Mouse (Mus musculus): Measurements from ENCODE around the gene Slc38a10. TPM values are rescaled to one million over a fixed set of nuclear protein-coding genes. Genes with fewer than 3 reads are reported as not detected.

Slc38a10 gene
- 97.5 and 115 TPM in 2 replicates for polyA plus RNA-seq (2012; rRNA removed)

GRCm38 (mm10) chr11:120151113-120151494, at the start of gene Slc38a10:
Slc38a10 (minus strand) TSS chr11:120151346.

GRCm38 (mm10) chr11:120098588-120099511, 52.3 kb downstream of the Slc38a10 start, which contains the start of the genes Tepsin and Ndufaf8:
Tepsin (minus strand) TSS chr11:120098731.
Ndufaf8 (plus strand) TSS chr11:120098928.

GRCm38 (mm10) chr11:120086702-120087152, 64.4 kb downstream of the Slc38a10 start, which contains the start of gene Cep131:
Cep131 (minus strand) TSS chr11:120086827.

Other genes with a start within 250 kb of the Slc38a10 start
- 106 and 124 TPM in 2 replicates for gene Chmp6, start 237.9 kb downstream of the Slc38a10 start, polyA plus RNA-seq (2012; rRNA removed)
- 36.8 and 43.8 TPM in 2 replicates for gene Baiap2, start 208.6 kb downstream of the Slc38a10 start, polyA plus RNA-seq (2012; rRNA removed)
- 12.2 and 13.2 TPM in 2 replicates for gene Aatk, start 104.2 kb downstream of the Slc38a10 start, polyA plus RNA-seq (2012; rRNA removed)
- gene Cep131, start 64.5 kb downstream of the Slc38a10 start, polyA plus RNA-seq (2012; rRNA removed) = 10.0 and 13.5 TPM in 2 replicates
- gene Tepsin, start 52.6 kb downstream of the Slc38a10 start, polyA plus RNA-seq (2012; rRNA removed) = 65.5 and 70.7 TPM in 2 replicates
- gene Ndufaf8, start 52.4 kb downstream of the Slc38a10 start, polyA plus RNA-seq (2012; rRNA removed) = 77.8 and 86.6 TPM in 2 replicates
- 9.8 and 10.0 TPM in 2 replicates for gene Bahcc1, start 81.6 kb upstream of the Slc38a10 start, polyA plus RNA-seq (2012; rRNA removed)
- gene Actg1, start 197.2 kb upstream of the Slc38a10 start, polyA plus RNA-seq (2012; rRNA removed) = 1,314 and 1,733 TPM in 2 replicates
- gene Fscn2, start 210.2 kb upstream of the Slc38a10 start, polyA plus RNA-seq (2012; rRNA removed) = 0.16 TPM in 1 of 2 replicates, not detected in the other
- gene Faap100, start 227.4 kb upstream of the Slc38a10 start, polyA plus RNA-seq (2012; rRNA removed) = 64.7 and 65.7 TPM in 2 replicates